Mouse (Mus musculus): ENCODE results near the gene Snx30.
A peak's percentile ranks its signal among the peaks of the same experiment; 100 is the strongest.

Snx30 gene

DNA sequence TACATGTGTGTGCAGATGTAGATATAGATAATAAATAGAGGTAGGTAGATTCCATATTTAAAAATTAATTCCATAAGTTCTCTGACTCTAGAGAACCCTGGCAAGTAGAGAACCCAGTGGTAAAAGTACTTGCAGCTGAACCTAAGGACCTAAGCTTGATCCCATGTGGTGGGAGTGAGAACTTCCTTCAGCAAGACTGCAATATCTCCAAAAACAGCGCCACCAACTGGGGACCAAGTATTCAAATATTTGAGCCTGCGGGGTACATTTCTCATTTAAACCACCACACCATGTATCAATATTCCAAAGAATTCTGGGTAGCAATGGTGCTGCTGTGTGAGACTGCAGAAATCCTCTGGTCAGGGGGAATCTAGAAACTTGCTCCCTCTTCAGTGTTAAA is 11.5 kb upstream of the Snx30 start:
- no peak for DNase-seq (ENCODE audit: low spot score in 2 of 2)

DNA sequence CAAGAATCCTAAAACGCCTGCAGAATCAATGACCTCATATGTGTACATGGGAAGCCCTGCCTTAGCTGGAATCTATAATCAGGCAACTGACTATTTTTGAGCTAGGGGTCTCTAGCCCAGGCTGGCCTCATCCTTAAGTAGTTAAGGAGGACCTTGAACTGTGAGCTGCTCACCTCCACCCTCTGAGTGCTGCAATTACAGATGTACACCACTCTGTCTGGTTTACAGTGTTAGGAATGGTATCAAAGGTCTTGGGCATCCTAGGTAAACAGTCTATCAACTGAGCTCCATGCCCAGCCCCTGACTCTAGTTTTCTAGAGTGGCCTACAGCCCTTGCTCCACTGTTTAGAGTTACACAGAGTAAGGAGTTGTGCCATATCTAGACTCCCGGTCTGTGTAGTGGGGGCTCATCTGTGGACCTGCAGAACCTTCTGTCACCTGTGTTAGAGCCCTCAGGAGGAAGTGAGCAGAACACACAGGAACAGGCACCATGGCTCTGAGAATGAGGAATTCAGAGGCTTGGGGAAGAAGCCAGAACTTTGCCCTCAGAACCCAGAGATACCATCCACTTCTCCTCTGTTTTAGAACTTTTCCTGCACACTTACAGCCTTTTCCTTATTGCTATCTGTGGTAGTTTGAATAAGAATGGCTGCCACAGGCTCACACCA is 9.7 kb upstream of the Snx30 start:
- DNase-seq (ENCODE audit: low spot score in 2 of 2) = no peak

DNA sequence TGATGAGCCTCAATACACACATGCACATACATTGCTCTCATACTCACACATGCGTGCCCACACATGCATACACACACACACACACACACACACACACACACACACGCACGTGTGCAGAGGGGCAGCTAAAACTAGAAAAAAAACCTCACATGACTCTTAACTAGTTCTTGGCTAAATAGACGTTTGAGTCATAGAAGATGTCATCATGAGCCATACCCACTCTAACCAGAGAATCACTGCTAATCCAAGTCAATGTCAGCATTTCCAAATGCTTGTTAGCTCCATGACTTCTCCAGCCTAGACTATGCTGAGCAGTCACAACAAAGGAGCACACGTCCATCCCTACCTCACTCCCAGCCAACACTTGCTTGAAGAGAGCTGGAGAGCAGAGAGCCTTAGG is 5.5 kb upstream of the Snx30 start:
- no peak for DNase-seq (ENCODE audit: low spot score in 2 of 2)

DNA sequence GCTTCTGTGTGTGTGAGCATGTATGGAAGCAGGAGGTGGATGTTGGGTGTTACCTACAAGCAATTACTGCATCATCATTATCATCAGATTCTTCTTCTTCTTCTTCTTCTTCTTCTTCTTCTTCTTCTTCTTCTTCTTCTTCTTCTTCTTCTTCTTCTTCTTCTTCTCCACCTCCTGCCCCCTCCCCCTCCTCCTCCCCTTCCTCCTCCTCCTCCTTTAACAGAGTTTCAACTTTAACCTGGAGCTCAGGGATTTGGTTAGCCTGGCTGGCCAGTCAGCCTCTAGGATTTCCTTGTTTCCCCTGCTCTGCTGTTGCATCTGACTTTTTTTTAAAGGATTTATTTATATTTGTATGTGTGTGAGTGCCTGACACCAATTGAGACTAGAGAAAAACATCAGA is 4.2 kb upstream of the Snx30 start, which contains the start of gene Inip:
TSS of gene Inip (minus strand) at position 101 of the 400 bp plus-strand sequence.
- DNase-seq (ENCODE audit: low spot score in 2 of 2) = no peak

DNA sequence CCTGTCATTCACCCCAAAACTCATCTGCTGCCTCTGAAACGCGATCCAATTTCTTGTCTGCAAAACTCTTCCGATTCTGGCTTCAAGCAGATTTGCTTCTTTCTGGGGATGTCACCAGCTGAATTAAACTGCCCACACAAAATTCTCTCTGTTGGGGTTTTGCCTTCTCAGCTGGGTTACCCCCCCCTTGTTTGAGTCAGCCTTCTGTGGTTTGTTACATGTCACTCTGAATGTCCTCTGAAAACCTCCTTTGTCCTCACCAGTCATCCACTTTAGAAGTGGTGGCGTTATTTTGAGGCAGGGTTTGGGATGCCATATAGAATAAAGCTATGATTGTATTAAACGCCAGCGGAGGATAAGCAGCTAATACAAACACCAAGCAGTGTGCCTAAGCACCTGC is 3.5 kb upstream of the Snx30 start:
- no peak for DNase-seq (ENCODE audit: low spot score in 2 of 2)

DNA sequence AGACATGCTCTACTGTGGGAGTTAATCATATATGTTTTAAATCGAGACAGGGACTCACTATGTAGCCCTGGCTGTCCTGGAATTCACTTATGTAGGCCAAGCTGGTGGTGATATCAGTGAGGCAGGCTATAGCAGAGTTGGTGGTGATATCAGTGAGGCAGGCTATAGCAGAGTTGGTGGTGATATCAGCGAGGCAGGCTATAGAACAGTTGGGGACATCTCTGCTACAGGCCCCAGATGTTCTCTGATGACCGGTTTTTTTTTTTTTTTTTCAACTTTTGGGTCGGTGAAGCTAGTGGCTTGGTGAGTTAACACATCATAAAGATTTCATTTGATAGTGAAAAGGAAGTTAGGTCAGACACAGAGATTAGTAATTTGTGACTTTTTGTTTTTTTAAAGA is 2.8 kb upstream of the Snx30 start:
- no peak for DNase-seq (ENCODE audit: low spot score in 2 of 2)

DNA sequence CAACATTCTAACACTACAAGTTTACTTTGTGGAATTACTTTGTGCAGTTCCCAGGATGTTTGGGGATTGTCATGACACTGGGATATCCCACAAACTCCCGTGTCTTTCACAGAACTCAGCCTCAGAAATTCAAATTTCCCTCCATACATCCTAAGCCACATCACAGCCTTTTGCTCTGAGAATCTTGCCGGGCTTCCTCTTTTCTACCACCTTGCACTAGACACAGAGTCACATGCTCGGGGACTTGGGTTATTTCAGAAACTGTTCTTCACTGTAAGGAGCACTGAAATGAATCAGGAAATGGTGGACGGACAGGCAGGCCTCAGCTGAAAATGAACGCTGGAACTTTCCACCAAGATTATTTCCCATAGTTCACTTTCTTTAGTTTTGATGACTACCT is 2.3 kb upstream of the Snx30 start:
- peak in 1 of 2 experiments; percentile 41 for DNase-seq (ENCODE audit: low spot score in 2 of 2)

DNA sequence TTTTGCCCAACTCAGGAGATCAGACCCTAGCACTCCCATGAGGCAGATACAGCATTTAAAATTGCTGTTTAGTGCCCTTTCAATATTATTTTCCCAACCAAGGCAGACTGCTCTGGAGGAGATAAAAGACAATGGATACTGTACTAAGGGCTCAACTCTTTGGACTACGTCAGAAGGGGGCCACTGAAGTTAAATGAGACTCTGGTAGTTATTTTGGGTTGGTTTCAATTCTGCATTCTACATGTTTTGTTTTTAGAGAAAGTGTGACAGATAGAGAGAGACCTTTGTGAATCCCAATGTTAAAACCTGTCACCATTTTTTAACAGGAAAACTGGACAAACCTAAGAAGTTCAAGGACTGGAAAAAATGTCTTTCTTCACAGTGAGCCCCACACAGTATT is 886 bp upstream of the Snx30 start:
- no peak for DNase-seq (ENCODE audit: low spot score in 2 of 2)

DNA sequence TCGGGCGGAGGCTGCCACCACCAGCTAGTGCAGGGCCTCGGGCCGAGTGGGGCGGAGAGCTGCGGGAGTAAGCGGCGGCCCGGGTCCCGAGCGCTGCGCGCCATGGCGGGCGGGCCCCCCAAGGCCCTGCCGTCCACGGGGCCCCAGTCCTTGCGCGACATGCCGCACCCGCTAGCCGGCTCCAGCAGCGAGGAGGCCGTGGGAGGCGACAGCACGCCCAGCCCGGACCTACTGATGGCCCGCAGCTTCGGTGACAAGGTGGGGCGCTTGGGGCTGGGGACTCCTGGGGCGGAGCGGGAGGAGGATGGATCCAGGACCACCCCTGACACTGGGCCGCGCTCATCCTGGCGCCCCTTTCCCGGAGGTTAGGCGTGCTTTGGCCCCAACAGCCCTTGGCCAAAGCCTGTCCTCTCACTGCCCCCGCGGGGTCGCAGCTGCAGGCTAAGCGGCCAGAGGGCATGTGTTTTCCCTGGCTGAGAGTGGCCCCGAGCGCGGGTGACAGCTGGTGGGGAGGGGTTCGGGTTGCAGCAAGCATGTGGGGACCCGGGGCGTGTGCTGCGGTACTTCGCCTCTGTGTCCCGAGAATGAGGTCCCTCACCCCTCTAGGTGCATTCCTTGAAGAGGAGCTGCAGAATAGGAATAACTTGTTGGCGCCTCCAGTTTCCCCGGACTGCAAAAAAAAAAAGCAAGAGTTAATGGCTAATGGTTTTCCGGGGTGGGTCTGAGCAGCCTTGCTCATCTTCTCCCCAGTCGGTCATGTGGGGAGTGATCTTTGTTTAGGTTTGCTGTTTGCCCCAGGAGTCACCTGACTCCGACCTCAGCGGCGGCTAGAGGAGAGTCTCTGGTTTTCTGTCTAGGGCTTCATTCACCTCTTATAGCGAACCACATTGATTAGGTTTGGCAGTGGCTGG is 583 bp downstream of the Snx30 start:
- peak in 1 of 2 experiments; percentile 57 for DNase-seq (ENCODE audit: low spot score in 2 of 2)

DNA sequence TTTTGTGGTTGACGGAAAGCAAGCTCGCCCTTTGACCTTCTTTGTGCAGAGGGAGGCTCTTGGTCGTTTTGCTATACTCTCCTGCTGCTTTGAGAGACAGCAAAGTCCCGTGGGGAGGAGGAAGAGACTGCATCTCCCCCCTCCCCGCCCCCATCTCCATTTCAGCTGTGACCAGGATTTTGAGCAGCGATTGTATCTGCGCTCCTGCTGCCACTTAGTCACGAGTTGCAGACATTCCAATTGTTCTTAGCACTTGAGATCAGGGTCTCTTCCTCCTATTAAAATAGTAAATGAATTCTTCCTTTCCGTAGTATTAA is 1.2 kb downstream of the Snx30 start:
- DNase-seq (ENCODE audit: low spot score in 2 of 2) = no peak

DNA sequence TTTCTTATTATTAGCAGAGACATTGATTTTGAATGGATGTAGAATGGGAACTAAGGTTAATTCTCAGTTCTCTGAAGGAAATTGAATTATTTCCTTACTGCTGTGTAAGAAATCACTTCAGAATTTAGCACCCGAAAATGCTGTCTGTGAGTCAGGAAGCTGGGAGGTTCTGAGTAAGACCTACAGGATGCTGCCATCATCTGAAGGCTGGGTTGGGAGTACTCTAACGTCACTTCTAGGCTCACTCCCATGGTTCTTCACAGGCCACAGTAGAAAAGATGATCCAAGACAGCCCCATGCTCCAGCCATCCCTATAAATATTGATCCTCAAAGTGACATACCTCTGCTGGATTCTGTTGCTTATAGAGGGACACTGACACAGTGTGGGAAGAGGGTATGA is 1.9 kb downstream of the Snx30 start:
- DNase-seq (ENCODE audit: low spot score in 2 of 2) = no peak

DNA sequence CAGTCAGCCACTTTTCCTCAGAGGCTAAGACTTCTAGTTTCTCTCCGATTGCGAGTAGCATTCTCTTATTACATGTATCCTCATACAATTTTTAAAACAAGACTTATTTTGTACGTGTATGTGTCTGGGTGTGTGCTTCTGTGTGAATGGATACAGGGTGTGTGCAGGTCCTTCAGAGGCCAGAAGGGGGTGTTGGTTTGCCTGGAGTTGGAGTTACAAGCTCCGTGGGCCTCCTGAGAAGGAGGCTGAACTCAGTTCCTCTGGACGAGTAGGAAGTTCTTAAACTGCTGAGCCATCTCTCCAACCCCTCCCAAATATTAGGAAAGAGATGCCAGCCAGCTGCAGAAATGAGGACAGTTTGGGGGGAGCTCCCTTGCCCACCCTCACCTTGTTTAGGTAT is 2.8 kb downstream of the Snx30 start:
- peak in 1 of 2 experiments; percentile 55 for DNase-seq (ENCODE audit: low spot score in 2 of 2)

DNA sequence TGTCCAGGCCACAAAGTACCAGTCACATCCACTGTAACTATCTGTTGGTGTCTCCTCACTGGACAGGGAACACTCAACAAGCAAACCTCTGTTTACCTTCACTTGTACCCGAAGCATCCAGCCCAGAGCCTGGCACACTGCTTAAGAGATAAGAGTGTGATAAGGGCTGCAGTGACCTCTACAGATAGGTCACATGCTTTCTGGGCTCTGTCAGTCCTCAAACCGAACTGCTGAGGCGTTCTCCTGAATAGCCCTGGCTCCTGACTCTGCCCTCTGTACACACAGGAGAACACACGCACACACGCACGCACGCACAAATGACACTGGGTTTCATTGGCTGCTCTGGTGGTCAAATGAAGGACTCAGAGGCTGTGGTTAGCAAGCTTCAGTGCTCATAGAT is 8.5 kb downstream of the Snx30 start:
- no peak for DNase-seq (ENCODE audit: low spot score in 2 of 2)

DNA sequence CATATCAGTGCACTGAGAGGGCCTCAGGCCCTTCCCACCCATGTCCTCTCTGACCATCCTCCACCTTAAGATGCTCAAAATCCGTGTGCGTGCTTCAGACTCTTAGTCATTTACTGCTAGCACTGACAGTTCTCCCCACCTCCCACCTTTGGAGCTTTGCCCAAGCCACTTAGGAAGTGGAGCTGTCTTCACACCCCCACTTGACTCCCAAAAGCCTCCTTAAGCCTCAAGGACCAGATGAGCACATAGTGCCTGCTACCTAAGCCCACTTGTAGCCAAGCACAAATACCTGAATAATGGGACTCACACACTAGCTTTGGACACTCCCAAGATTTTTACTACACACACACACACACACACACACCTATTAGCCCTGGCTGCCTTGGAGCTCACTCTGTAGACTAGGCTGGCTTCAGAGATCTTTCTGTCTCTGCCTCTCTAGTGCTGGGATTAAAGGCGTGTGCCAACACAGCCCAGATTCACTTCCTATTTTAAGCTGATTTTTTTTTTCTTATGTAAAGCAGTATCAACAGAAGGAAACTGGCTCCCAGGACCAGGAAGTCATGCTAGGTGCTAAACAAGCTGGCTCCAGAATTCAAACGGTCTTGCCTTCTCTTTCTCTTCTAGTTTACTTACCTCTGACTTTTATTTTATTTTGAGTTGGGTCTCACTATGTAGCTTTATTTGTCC is 9.6 kb downstream of the Snx30 start:
- no peak for DNase-seq (ENCODE audit: low spot score in 2 of 2)

DNA sequence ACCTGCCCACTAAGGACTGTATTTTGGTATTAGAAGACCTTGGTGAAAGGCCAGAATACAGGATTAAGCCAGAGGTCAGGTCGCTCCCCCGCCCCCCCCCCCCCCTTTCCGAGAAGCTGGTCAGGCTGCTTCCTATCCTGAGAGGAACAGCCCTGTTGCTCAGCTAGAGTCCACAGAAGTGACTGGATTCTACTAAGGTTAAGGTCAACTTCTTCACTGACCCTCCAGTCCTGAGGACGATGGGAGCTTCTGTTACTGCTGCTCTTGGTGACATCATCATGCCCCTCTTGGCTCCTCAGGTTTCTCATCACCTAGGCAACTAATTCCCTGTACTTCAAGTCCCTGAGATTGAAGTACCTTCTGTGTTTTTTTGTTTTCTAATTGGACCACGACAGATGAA is 10.4 kb downstream of the Snx30 start:
- DNase-seq (ENCODE audit: low spot score in 2 of 2) = no peak

DNA sequence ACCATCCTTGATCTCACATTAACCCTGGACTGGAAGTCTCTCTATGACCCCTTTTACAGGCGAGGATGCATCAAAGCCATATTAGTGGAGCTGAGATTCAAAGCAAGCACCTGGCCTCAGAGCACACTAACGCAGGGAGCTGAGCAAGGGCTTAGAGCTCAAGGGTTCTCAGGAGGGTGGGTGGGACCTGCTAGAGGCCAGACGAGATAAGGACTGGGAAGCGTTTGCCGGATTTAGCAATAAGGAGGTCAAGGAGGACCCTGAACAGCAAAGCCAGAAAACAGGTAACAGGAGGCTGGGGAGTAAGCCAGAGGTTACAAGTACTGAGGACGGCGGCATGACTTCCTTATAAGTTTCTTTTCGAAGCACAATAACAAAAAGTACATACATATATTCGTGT is 10.8 kb downstream of the Snx30 start:
- no peak for DNase-seq (ENCODE audit: low spot score in 2 of 2)

DNA sequence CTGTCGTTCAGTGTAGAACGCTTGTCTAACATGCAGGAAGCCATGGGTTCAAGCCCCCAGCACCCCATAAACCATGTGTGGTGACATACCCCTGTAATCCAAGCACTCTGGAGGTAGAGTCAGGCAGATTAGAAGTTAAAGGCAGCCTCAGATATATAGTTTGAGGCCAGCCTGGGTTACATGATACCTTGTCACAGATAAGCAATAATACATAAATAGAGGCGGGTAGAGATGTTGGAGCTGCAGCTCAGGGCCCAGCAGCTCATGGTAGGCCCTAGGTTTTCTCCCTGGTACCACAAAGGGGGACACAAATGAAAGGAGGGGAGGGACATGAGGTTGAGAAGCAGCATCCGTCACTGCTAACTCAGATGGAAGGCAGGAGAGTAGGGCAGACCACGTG is 12.2 kb downstream of the Snx30 start:
- no peak for DNase-seq (ENCODE audit: low spot score in 2 of 2)

DNA sequence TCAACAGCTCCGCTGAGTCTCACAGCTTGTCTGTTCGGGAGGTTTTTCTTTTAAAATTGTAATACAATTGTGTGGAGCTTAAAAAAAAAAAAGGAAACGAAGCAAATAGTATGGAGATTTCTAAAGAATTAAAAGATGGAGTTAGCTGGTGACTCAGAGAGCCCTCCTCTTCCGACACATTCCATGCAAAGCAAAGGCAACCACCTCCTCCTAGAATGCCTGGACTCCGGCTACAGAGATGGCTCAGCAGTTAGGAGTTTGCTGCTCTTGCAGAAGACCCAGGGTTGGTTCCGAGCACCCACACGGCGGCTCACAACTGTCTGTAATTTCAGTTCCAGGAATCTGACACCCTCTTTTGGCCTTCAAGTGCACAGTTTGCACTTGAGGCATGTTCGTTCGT is 12.9 kb downstream of the Snx30 start:
- DNase-seq (ENCODE audit: low spot score in 2 of 2) = no peak

DNA sequence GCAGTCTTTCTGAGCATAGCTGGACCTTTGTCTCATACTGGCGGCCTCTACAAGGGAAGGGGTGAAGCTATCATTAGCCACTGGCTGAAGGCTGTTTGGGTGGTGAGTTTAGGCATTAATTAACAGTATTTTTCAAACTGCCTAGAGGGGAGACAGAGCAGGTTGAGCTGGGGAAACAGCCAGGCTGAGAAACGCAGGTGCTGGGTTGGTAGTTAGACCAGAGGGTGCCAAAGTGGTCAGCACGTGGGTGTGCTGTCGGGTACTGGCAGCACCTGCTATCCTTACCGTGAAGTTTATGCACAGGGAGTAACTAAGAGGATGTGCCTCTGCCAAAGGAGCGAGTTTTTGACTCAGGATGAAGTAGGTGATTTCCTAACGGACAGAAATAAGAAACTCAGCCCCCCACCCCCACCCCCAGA is 13.4 kb downstream of the Snx30 start:
- DNase-seq (ENCODE audit: low spot score in 2 of 2) = no peak

DNA sequence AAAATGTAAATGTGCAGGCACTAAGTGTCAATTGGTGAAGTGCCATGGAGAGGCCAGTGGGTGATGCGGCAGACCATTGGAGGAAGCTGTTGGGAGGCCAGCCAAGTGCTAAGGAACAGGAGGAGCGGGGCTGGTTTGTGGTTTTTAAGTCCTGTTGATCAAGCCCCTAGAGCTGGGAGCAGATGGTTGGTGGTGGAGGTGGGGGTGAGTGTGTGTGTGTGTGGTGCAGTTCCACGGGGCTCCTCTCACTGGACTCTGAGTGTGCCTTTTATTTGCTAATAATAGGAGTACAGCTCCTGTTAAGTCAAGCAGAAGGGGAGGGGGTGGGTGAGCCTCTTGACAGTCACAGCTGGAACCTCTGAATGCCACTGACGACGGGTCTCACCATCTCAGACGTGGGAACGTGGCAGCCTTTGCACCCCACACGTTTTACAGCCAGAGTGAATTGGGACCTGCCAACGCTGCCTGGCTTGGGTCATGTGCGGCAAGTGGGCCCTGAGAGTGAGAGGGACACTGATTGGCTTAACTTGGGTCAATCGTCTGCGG is 13.9 kb downstream of the Snx30 start:
- no peak for DNase-seq (ENCODE audit: low spot score in 2 of 2)

DNA sequence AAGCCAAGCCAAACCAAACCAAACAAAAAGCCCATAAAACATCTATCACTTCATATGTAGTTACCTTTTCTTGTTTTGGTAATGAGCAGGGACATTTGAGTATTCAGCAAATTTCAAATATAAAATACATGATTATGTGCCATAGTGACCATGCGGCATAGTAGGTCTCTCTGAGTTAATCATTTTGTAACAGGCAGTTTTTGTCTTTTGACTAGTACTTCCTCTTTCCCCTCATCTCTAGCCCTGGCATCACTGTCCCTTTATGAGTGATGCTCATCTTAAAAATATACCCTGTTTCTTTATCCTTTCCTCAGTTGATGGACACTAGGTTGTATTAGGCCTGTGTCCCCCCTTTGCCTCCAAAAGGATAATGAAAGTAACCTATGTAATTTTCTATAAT is 15.9 kb downstream of the Snx30 start:
- no peak for DNase-seq (ENCODE audit: low spot score in 2 of 2)

DNA sequence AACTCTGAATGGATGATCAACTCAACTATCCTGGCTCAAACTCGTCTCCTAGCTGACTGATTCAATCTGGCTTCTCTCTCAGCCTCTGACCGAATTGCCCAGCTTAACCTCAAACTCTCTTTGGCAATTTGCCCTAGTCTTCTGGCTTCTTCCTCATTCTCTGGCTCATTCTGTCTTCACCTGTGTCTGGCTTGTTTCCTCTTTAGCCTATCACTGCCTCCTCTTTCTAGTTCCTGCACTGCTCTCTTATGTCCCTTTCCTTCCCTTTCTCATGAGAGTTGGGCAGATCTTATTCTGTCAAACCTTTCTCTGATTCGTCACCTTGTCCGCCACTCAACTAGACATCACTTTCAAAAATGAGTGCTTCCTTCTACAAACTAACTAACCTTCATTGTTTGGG is 16.5 kb downstream of the Snx30 start:
- no peak for DNase-seq (ENCODE audit: low spot score in 2 of 2)

DNA sequence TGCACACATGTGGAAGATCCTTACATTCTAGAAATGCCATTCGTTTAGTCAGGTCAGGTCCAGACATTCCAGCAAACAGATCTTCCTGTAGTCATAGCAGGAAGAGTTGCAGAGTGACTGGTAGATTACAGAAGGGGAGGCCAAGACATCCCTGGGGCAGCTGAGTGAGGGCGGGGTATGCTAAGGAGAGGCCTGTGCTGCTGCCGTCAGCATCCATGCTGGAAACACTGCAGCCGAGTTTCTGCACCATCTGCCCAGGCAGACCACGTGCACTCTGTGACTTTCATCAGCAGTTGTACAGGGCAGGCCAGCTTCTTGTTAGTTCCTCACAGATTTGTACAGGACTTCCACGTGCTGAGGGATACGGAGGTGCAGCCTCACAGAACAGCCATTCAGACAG is 17.8 kb downstream of the Snx30 start:
- DNase-seq (ENCODE audit: low spot score in 2 of 2) = no peak

All from spleen, postnatal 10 days (tissue).